Mouse (Mus musculus) forebrain, embryonic 11.5 days (tissue): Measurements from ENCODE around the gene Hemk1. TPM values are rescaled to one million over a fixed set of nuclear protein-coding genes. Genes with fewer than 3 reads are reported as not detected.

Experiments used
- ATAC-seq: fragments of 200-750 bp; cut with Nextera tagmentation; replicated peaks from 2 replicates; pipeline ENCODE4 v1.8.0; 2017; ENCODE audit warnings: moderate TSS enrichment; ENCODE audit not compliant: low FRiP score
- DNase-seq: peaks from one replicate; pipeline ENCODE4 v3.0.0-alpha.2; 2017; ENCODE audit warnings: low spot score
- H3K27ac ChIP-seq: fragments of 300-500 bp; sonication (generic); 2 replicates; pipeline ENCODE4 v1.5.1; 2014; ENCODE audit warnings: low read depth, low read length
- H3K27me3 ChIP-seq: fragments of 300-500 bp; sonication (generic); 2 replicates; pipeline ENCODE4 v1.6.1; 2014; ENCODE audit warnings: mild to moderate bottlenecking, low read length, mixed read lengths; ENCODE audit not compliant: control insufficient read depth, insufficient read depth
- H3K36me3 ChIP-seq: fragments of 300-500 bp; sonication (generic); 2 replicates; pipeline ENCODE4 v1.6.1; 2014; ENCODE audit warnings: mild to moderate bottlenecking, low read length, moderate library complexity, mixed read lengths; ENCODE audit not compliant: control insufficient read depth, insufficient read depth
- H3K4me1 ChIP-seq: fragments of 300-500 bp; sonication (generic); replicated peaks from 2 replicates; pipeline ENCODE4 v1.6.1; 2014; ENCODE audit warnings: low read length, mixed read lengths; ENCODE audit not compliant: control insufficient read depth, insufficient read depth
- H3K4me2 ChIP-seq: fragments of 300-500 bp; sonication (generic); 2 replicates; pipeline ENCODE4 v1.6.1; 2014; ENCODE audit warnings: low read depth, mild to moderate bottlenecking, low read length, moderate library complexity, mixed read lengths; ENCODE audit not compliant: severe bottlenecking
- H3K4me3 ChIP-seq: fragments of 300-500 bp; sonication (generic); 2 replicates; pipeline ENCODE4 v1.5.1; 2014; ENCODE audit warnings: low read depth, low read length
- H3K9ac ChIP-seq: fragments of 300-500 bp; sonication (generic); 2 replicates; pipeline ENCODE4 v1.6.1; 2014; ENCODE audit warnings: low read length
- H3K9me3 ChIP-seq: fragments of 300-500 bp; sonication (generic); 2 replicates; pipeline ENCODE4 v1.6.1; 2016; ENCODE audit warnings: low read length, mixed read lengths; ENCODE audit not compliant: control insufficient read depth
- WGBS: fragments of 180-500 bp; shearing (Covaris S2); extraction: QIAGEN DNeasy Blood & Tissue Kit; methylation state at CpG from one replicate; pipeline ENCODE4 v1.1.7; 2014; 5-methylcytosine and 5-hydroxymethylcytosine counted together
- polyA plus RNA-seq: library from polyadenylated mRNA; unstranded; fragments of >200 nt; fragmentation: Nextera tagmentation; extraction: Ambion mirVana; gene quantifications from 2 replicates; pipeline ENCODE4 v1.2.1, GENCODE M21; 2014

Hemk1 gene
- polyA plus RNA-seq, 1 experiment from 2014 or later = 11.2 TPM

GRCm38 (mm10) chr9:107297658-107298057 is 40.5 kb downstream of the Hemk1 start:
- Histone ChIP-seq H3K4me3 (peak overlapping the region; percentile 64), H3K4me2 (peak overlapping the region; percentile 11; the same call in 1 of the 2 replicates), H3K27me3 (peaks cover 2% of the 10 kb centered on the region; the same call in 1 of the 2 replicates), H3K36me3 (no peaks in the 10 kb centered on the region), H3K9ac (no peak overlapping the region), H3K4me1 (peaks cover 3% of the 10 kb centered on the region; the same call in 1 of the 2 replicates), H3K27ac (no peak overlapping the region), H3K9me3 (no peaks in the 10 kb centered on the region)
- ATAC-seq = no peak
- DNase-seq = no peak
- WGBS = 90% methylated on average over 4 of the region's 4 CpGs

GRCm38 (mm10) chr9:107297059-107297458 is 41.1 kb downstream of the Hemk1 start:
- Histone ChIP-seq H3K27ac (no peak overlapping the region), H3K4me3 (peak overlapping the region; percentile 64), H3K27me3 (peaks cover 2% of the 10 kb centered on the region; the same call in 1 of the 2 replicates), H3K9ac (peak overlapping the region; percentile 74), H3K4me2 (peak overlapping the region; percentile 92), H3K36me3 (no peaks in the 10 kb centered on the region), H3K4me1 (peaks cover 3% of the 10 kb centered on the region; the same call in 1 of the 2 replicates), H3K9me3 (no peaks in the 10 kb centered on the region)
- ATAC-seq (peak; percentile 31; the same call in 1 of the 2 replicates), DNase-seq (no peak)
- 12% methylated on average over 16 of the region's 16 CpGs for WGBS

- H3K4me3 ChIP-seq = peak overlapping the region; percentile 64
- peak; percentile 99 for ATAC-seq
- H3K27ac ChIP-seq = no peak overlapping the region
- WGBS = 1% methylated on average over 30 of the region's 31 CpGs
- peak; percentile 92 for DNase-seq
- no peaks in the 10 kb centered on the region for H3K9me3 ChIP-seq
- peak overlapping the region; percentile 92 for H3K4me2 ChIP-seq
- H3K27me3 ChIP-seq = peaks cover 2% of the 10 kb centered on the region; the same call in 1 of the 2 replicates
- H3K4me1 ChIP-seq = peaks cover 3% of the 10 kb centered on the region; the same call in 1 of the 2 replicates
- no peaks in the 10 kb centered on the region for H3K36me3 ChIP-seq
- peak overlapping the region; percentile 74 for H3K9ac ChIP-seq
Observed at GRCm38 (mm10) chr9:107296501-107296965, 41.6 kb downstream of the Hemk1 start.

- Histone ChIP-seq H3K9ac (peak overlapping the region; percentile 59), H3K27ac (no peak overlapping the region), H3K36me3 (no peaks in the 10 kb centered on the region), H3K4me1 (peaks cover 3% of the 10 kb centered on the region; the same call in 1 of the 2 replicates), H3K4me3 (peak overlapping the region; percentile 64), H3K4me2 (peak overlapping the region; percentile 92), H3K9me3 (no peaks in the 10 kb centered on the region), H3K27me3 (peaks cover 2% of the 10 kb centered on the region; the same call in 1 of the 2 replicates)
- no peak for DNase-seq
- 6% methylated on average over 14 of the region's 14 CpGs for WGBS
- ATAC-seq = peak; percentile 59
Observed at GRCm38 (mm10) chr9:107296041-107296440, 42.1 kb downstream of the Hemk1 start.

GRCm38 (mm10) chr9:107296016-107296040 is 42.3 kb downstream of the Hemk1 start, which contains the start of gene Cish:
TSS of gene Cish (plus strand) at chr9:107296026.
- H3K27ac ChIP-seq = no peak within 1 kb of the TSS

GRCm38 (mm10) chr9:107295616-107296015 is 42.5 kb downstream of the Hemk1 start:
- 81% methylated on average over 4 of the region's 4 CpGs for WGBS
- Histone ChIP-seq H3K4me3 (no peak overlapping the region), H3K36me3 (no peaks in the 10 kb centered on the region), H3K27me3 (peaks cover 2% of the 10 kb centered on the region; the same call in 1 of the 2 replicates), H3K27ac (no peak overlapping the region), H3K9ac (no peak overlapping the region), H3K4me2 (peak overlapping the region; percentile 92), H3K4me1 (peaks cover 3% of the 10 kb centered on the region; the same call in 1 of the 2 replicates), H3K9me3 (no peaks in the 10 kb centered on the region)
- ATAC-seq (no peak), DNase-seq (no peak)

More at GRCm38 (mm10) chr9:107296016-107296040, 42.3 kb downstream of the Hemk1 start, which contains the start of gene Cish:
- peak within 1 kb of the TSS; percentile 64 for H3K4me3 ChIP-seq
- H3K36me3 ChIP-seq = no peaks in the 10 kb centered on the region
- no peaks in the 10 kb centered on the region for H3K9me3 ChIP-seq
- peak within 1 kb of the TSS; percentile 74 for H3K9ac ChIP-seq
- H3K27me3 ChIP-seq = peaks cover 2% of the 10 kb centered on the region; the same call in 1 of the 2 replicates
- DNase-seq = no peak
- no peak for ATAC-seq
- peak within 1 kb of the TSS; percentile 92 for H3K4me2 ChIP-seq
- H3K4me1 ChIP-seq = peaks cover 3% of the 10 kb centered on the region; the same call in 1 of the 2 replicates

- no peaks in the 10 kb centered on the region for H3K9me3 ChIP-seq
- H3K9ac ChIP-seq = no peak overlapping the region
- H3K4me2 ChIP-seq = no peak overlapping the region
- H3K27me3 ChIP-seq = peaks cover 2% of the 10 kb centered on the region; the same call in 1 of the 2 replicates
- H3K36me3 ChIP-seq = no peaks in the 10 kb centered on the region
- peak; percentile 83 for DNase-seq
- peaks cover 5% of the 10 kb centered on the region; the same call in 1 of the 2 replicates for H3K4me1 ChIP-seq
- 7% methylated on average over 6 of the region's 6 CpGs for WGBS
- no peak overlapping the region for H3K4me3 ChIP-seq
- ATAC-seq = no peak
- H3K27ac ChIP-seq = no peak overlapping the region
Observed at GRCm38 (mm10) chr9:107294249-107294648, 43.9 kb downstream of the Hemk1 start.

GRCm38 (mm10) chr9:107290897-107291296 is 47.3 kb downstream of the Hemk1 start:
- H3K9me3 ChIP-seq = no peaks in the 10 kb centered on the region
- no peak overlapping the region for H3K27ac ChIP-seq
- no peak overlapping the region for H3K4me2 ChIP-seq
- 28% methylated on average over 10 of the region's 10 CpGs for WGBS
- ATAC-seq (0 out of 2 replicates have a peak, but pooled peaks have one; percentile 38), DNase-seq (peak; percentile 90)
- no peak overlapping the region for H3K4me3 ChIP-seq
- peaks cover 7% of the 10 kb centered on the region; the same call in 1 of the 2 replicates for H3K4me1 ChIP-seq
- peaks cover 7% of the 10 kb centered on the region; the same call in 1 of the 2 replicates for H3K27me3 ChIP-seq
- H3K9ac ChIP-seq = no peak overlapping the region
- H3K36me3 ChIP-seq = no peaks in the 10 kb centered on the region
